Mouse (Mus musculus): ENCODE results near the gene Klhl18.

Klhl18 gene

GRCm38 (mm10) chr9:110476124-110477091, at the start of gene Klhl18, which contains the start of gene Kif9:
Gene Klhl18 (minus strand): TSS chr9:110476694.
Gene Kif9 (plus strand): TSS chr9:110476958.
- in situ Hi-C loops (cut with MboI, MseI), result no loop called here

- in situ Hi-C loops (cut with MboI, MseI), result no loop called here
Measured at GRCm38 (mm10) chr9:110525737-110526136, 49.2 kb upstream of the Klhl18 start.

GRCm38 (mm10) chr9:110490913-110491312, 14.4 kb upstream of the Klhl18 start:
- in situ Hi-C loops (cut with MboI, MseI), result no loop called here

GRCm38 (mm10) chr9:110488841-110489240, 12.3 kb upstream of the Klhl18 start:
- in situ Hi-C loops (cut with MboI, MseI), result no loop called here

GRCm38 (mm10) chr9:110478639-110479038, 2.1 kb upstream of the Klhl18 start:
- in situ Hi-C loops (cut with MboI, MseI), result no loop called here

GRCm38 (mm10) chr9:110477951-110478350, 1.5 kb upstream of the Klhl18 start:
- in situ Hi-C loops (cut with MboI, MseI), result no loop called here

GRCm38 (mm10) chr9:110466179-110466578, 10.3 kb downstream of the Klhl18 start:
- in situ Hi-C loops (cut with MboI, MseI), result no loop called here

GRCm38 (mm10) chr9:110465336-110465735, 11.2 kb downstream of the Klhl18 start:
- in situ Hi-C loops (cut with MboI, MseI), result no loop called here

GRCm38 (mm10) chr9:110463983-110464591, 12.4 kb downstream of the Klhl18 start:
- in situ Hi-C loops (cut with MboI, MseI), result no loop called here

GRCm38 (mm10) chr9:110462321-110462720, 14.2 kb downstream of the Klhl18 start:
- in situ Hi-C loops (cut with MboI, MseI), result no loop called here

- in situ Hi-C loops (cut with MboI, MseI), result no loop called here
Measured at GRCm38 (mm10) chr9:110460884-110461815, 15.3 kb downstream of the Klhl18 start.

GRCm38 (mm10) chr9:110459145-110459727, 17.3 kb downstream of the Klhl18 start:
- in situ Hi-C loops (cut with MboI, MseI), result no loop called here

- in situ Hi-C loops (cut with MboI, MseI), result no loop called here
Measured at GRCm38 (mm10) chr9:110457926-110458325, 18.6 kb downstream of the Klhl18 start.

- in situ Hi-C loops (cut with MboI, MseI), result no loop called here
Measured at GRCm38 (mm10) chr9:110452523-110452922, 24.0 kb downstream of the Klhl18 start.

GRCm38 (mm10) chr9:110448857-110449617, 27.5 kb downstream of the Klhl18 start:
- in situ Hi-C loops (cut with MboI, MseI), result no loop called here

- in situ Hi-C loops (cut with MboI, MseI), result no loop called here
Measured at GRCm38 (mm10) chr9:110448356-110448755, 28.1 kb downstream of the Klhl18 start.

- in situ Hi-C loops (cut with MboI, MseI), result no loop called here
Measured at GRCm38 (mm10) chr9:110440559-110440958, 35.9 kb downstream of the Klhl18 start.

- in situ Hi-C loops (cut with MboI, MseI), result no loop called here
Measured at GRCm38 (mm10) chr9:110440049-110440448, 36.4 kb downstream of the Klhl18 start.

- in situ Hi-C loops (cut with MboI, MseI), result no loop called here
Measured at GRCm38 (mm10) chr9:110436041-110436440, 40.5 kb downstream of the Klhl18 start.

GRCm38 (mm10) chr9:110433045-110433444, 43.4 kb downstream of the Klhl18 start:
- in situ Hi-C loops (cut with MboI, MseI), result no loop called here
